In genomic region chr5:146947497-146947896, GRCm38 (mm10) we compare ENCODE assay signal across 13 mouse cellular contexts. TPM values are rescaled to one million over a fixed set of nuclear protein-coding genes. Genes with fewer than 3 reads are reported as not detected.
DNase-seq lines count a peak whose midpoint lies in the region; ATAC-seq and TF ChIP-seq lines count a peak whose summit lies in the region.
"Had no signal": no experiment of that assay in that cellular context is flagged by ENCODE, and none has a peak within 500 bp of the region (broad histone marks: within the 10 kb centered on the region; RNA-seq: fewer than 3 reads in every experiment).

No protein-coding gene starts in this region.

- no peak overlapping the region for H3K27ac ChIP-seq in ES-E14 (ENCODE audit: insufficient read depth, low read depth, low read length, poor library complexity, severe bottlenecking)

- H3K9me3 ChIP-seq in ES-E14 (ENCODE audit: control insufficient read depth, insufficient read depth, low read depth, low read length), result no peaks in the 10 kb centered on the region

- peak; percentile 20 for DNase-seq in lung, postnatal 36 days
- DNase-seq in lung, adult 2 months, result no peak
- DNase-seq in ES-E14 (ENCODE audit: low read depth, low spot score), result no peak
- DNase-seq in induced T-regulatory cell, adult 2 months (ENCODE audit: low read depth), result peak; percentile 19
- no peak for DNase-seq in urinary bladder, postnatal 14 days (ENCODE audit: low spot score)
- DNase-seq in natural killer cell, adult 2 months (ENCODE audit: low spot score in 2 of 2), result no peak
- DNase-seq: cerebellum, adult 11 months; cerebellum, postnatal 36 days; kidney, adult 8-10 months; kidney, postnatal 25 days; layer of hippocampus, adult 9-11 months; spleen, adult 18-20 months had no signal

- peaks cover 7% of the 10 kb centered on the region for H3K4me1 ChIP-seq in lung, adult 2 months (ENCODE audit: control insufficient read depth, insufficient read depth, low read length)
- peaks cover 0 to 7% of the 10 kb centered on the region in 2 experiments; a peak in 2 of 4 replicates for H3K4me1 ChIP-seq in ES-E14 (ENCODE audit: control insufficient read depth in 2 of 2, insufficient read depth in 2 of 2, low read length in 2 of 2, poor library complexity in 1 of 2)

- ATAC-seq in megakaryocyte progenitor cell, adult 5-6 weeks (replicated peaks; ENCODE audit: poor library complexity), result peak; percentile 51

- no peak for TF ChIP-seq CTCF in lung, adult 2 months (IDR thresholded peaks at IDR 0.05; ENCODE audit: insufficient read depth, low read length)

- in situ Hi-C loops in ES-E14 (cut with MboI; ENCODE audit: low sequenced_read_pairs in 2 of 2, unreplicated experiment in 2 of 2), result no loop called here

- no peak for TF ChIP-seq POLR2A in lung, adult 2 months (IDR thresholded peaks at IDR 0.05; ENCODE audit: borderline replicate concordance, extremely low read depth, low read depth, low read length)

- H3K36me3 ChIP-seq in ES-E14 (ENCODE audit: control insufficient read depth, insufficient read depth, low read length, poor library complexity, severe bottlenecking), result peaks cover 23% of the 10 kb centered on the region

- peak overlapping the region; percentile 22; the same call in 1 of the 2 replicates for H3K9ac ChIP-seq in ES-E14 (ENCODE audit: insufficient read depth, low read depth, low read length, poor library complexity, severe bottlenecking)

- WGBS in lung, adult 2 months, result 79% methylated on average over 6 of the region's 6 CpGs

- no peak overlapping the region for H3K4me3 ChIP-seq in lung, adult 2 months (replicated peaks; ENCODE audit: extremely low read depth, low read depth, low read length)
- no peak overlapping the region for H3K4me3 ChIP-seq in ES-E14 (ENCODE audit: insufficient read depth in 1 of 2, low read depth in 1 of 2, low read length in 2 of 2, poor library complexity in 1 of 2, severe bottlenecking in 1 of 2)

TF ChIP-seq in ES-E14, 5 proteins besides CTCF, POLR2A, EP300 and RAD21:
- no peak for TF ChIP-seq ZC3H11A (IDR thresholded peaks at IDR 0.05; ENCODE audit: borderline replicate concordance, low read depth, low read length)
- TF ChIP-seq ZNF384 (IDR thresholded peaks at IDR 0.05; ENCODE audit: low read depth, low read length), result peak; percentile 57
- TF ChIP-seq MAFK (IDR thresholded peaks at IDR 0.05; ENCODE audit: insufficient read depth, low read depth, low read length), result no peak
- no peak for TF ChIP-seq CHD2 (IDR thresholded peaks at IDR 0.05; ENCODE audit: low read depth, low read length)

RNA-seq across cellular contexts. Expression of gene Gtf3a, which starts 1.0 kb away (rescaled TPM):
- 35.2 and 52.8 TPM in 2 replicates for polyA plus RNA-seq in lung, adult 2 months (2012; rRNA removed)
- total RNA-seq in ES-E14 (2012; rRNA removed), result 72.3 and 80.4 TPM in 2 replicates
- total RNA-seq in megakaryocyte progenitor cell, adult 5-6 weeks (2015), result 115 and 127 TPM in 2 replicates
- total RNA-seq in megakaryocyte progenitor cell, adult 5-6 weeks (2017), result 162 and 163 TPM in 2 replicates

RNA-seq across cellular contexts. Expression of gene Mtif3, which starts 16.1 kb away (rescaled TPM):
- 7.8 and 8.6 TPM in 2 replicates for polyA plus RNA-seq in lung, adult 2 months (2012; rRNA removed)
- 16.1 and 17.9 TPM in 2 replicates for total RNA-seq in ES-E14 (2012; rRNA removed)
- total RNA-seq in megakaryocyte progenitor cell, adult 5-6 weeks (2015), result 8.5 and 14.5 TPM in 2 replicates
- 27.3 and 38.0 TPM in 2 replicates for total RNA-seq in megakaryocyte progenitor cell, adult 5-6 weeks (2017)

Comparison
In these comparisons a context has a peak if more than half of its experiments do, and no peak if none do; other contexts are left out.
1. DNase-seq: peak in lung, postnatal 36 days (single experiment) and induced T-regulatory cell, adult 2 months (single experiment); none in lung, adult 2 months (single experiment), ES-E14 (single experiment), urinary bladder, postnatal 14 days (single experiment) and natural killer cell, adult 2 months (0 of 2).